Mouse (Mus musculus) limb, embryonic 10.5 days (tissue): ENCODE data around the gene Fahd1. TPM values are rescaled to one million over a fixed set of nuclear protein-coding genes. Genes with fewer than 3 reads are reported as not detected.

ENCODE experiments used
- DNase-seq: peaks from one replicate; pipeline ENCODE4 v3.0.0-alpha.2; 2017; ENCODE audit warnings: low spot score
- H3K27ac ChIP-seq: fragments of 300-500 bp; sonication (generic); 2 replicates; pipeline ENCODE4 v1.5.1; 2016; ENCODE audit warnings: mild to moderate bottlenecking
- H3K27me3 ChIP-seq: fragments of 300-500 bp; sonication (generic); 2 replicates; pipeline ENCODE4 v1.6.1; 2016; ENCODE audit warnings: low read depth, mild to moderate bottlenecking; ENCODE audit not compliant: poor library complexity, severe bottlenecking
- H3K36me3 ChIP-seq: fragments of 300-500 bp; sonication (generic); 2 replicates; pipeline ENCODE4 v1.6.1; 2016; ENCODE audit warnings: mild to moderate bottlenecking, moderate library complexity
- H3K4me1 ChIP-seq: fragments of 300-500 bp; sonication (generic); 2 replicates; pipeline ENCODE4 v1.6.1; 2016
- H3K4me3 ChIP-seq: fragments of 300-500 bp; sonication (generic); 2 replicates; pipeline ENCODE4 v1.5.1; 2016; ENCODE audit warnings: mild to moderate bottlenecking, moderate library complexity
- H3K9me3 ChIP-seq: fragments of 300-500 bp; sonication (generic); replicated peaks from 2 replicates; pipeline ENCODE4 v1.6.1; 2016; ENCODE audit warnings: mild to moderate bottlenecking
- WGBS: fragments of 180-500 bp; shearing (Covaris S2); methylation state at CpG from one replicate; pipeline ENCODE4 v1.1.7; 2016; 5-methylcytosine and 5-hydroxymethylcytosine counted together
- polyA plus RNA-seq: library from polyadenylated mRNA; unstranded; fragments of >200 nt; fragmentation: Nextera tagmentation; extraction: Ambion mirVana; gene quantifications from 2 replicates; pipeline ENCODE4 v1.2.1, GENCODE M21; 2016

The Fahd1 gene
- polyA plus RNA-seq, 1 experiment from 2014 or later = 14.5 TPM

- H3K27ac ChIP-seq = no peak overlapping the region
- DNase-seq = no peak
- H3K36me3 ChIP-seq = peaks cover 14% of the 10 kb centered on the region
- 84% methylated on average over 10 of the region's 10 CpGs for WGBS
- peaks cover 11% of the 10 kb centered on the region for H3K27me3 ChIP-seq
- H3K4me1 ChIP-seq = peaks cover 23% of the 10 kb centered on the region
- H3K4me3 ChIP-seq = peak overlapping the region; percentile 81
- no peaks in the 10 kb centered on the region for H3K9me3 ChIP-seq
Measured at GRCm38 (mm10) chr17:24851381-24852125, 1.4 kb upstream of the Fahd1 start.

GRCm38 (mm10) chr17:24850773-24851127 is 586 bp upstream of the Fahd1 start:
- peak overlapping the region; percentile 93 for H3K27ac ChIP-seq
- 1% methylated on average over 20 of the region's 20 CpGs for WGBS
- DNase-seq = no peak

DNA sequence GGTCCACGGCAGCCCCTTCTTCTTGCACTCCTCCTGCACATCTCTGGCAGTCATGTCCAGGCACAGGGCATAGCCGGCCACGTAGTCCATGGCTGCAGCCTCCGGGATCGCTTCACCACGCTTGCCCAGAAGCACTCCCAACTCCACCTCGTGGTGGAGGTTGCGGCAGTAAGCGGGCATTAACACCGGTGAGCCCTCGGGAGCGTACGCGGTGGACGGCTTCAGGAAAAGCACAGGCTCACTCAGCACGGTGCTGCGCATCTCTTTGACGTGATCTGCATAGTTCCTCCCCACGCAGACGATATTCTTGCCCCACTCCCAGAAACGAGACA is 465 bp downstream of the Fahd1 start:
- Histone ChIP-seq H3K27ac (peak overlapping the region; percentile 93), H3K4me3 (peak overlapping the region; percentile 81), H3K36me3 (0 out of 2 replicates have a peak, but pooled peaks cover 8% of the 10 kb centered on the region), H3K27me3 (peaks cover 13% of the 10 kb centered on the region), H3K9me3 (no peaks in the 10 kb centered on the region), H3K4me1 (peaks cover 23% of the 10 kb centered on the region)
- DNase-seq = no peak
- under 1% methylated on average over 21 of the region's 21 CpGs for WGBS

More at GRCm38 (mm10) chr17:24850773-24851127, 586 bp upstream of the Fahd1 start:
- Histone ChIP-seq H3K9me3 (no peaks in the 10 kb centered on the region), H3K4me1 (peaks cover 23% of the 10 kb centered on the region), H3K36me3 (0 out of 2 replicates have a peak, but pooled peaks cover 8% of the 10 kb centered on the region), H3K4me3 (peak overlapping the region; percentile 81), H3K27me3 (peaks cover 11% of the 10 kb centered on the region)

GRCm38 (mm10) chr17:24848600-24849031 is 1.5 kb downstream of the Fahd1 start:
- H3K4me1 ChIP-seq = peaks cover 27% of the 10 kb centered on the region
- H3K36me3 ChIP-seq = 0 out of 2 replicates have a peak, but pooled peaks cover 5% of the 10 kb centered on the region
- H3K27me3 ChIP-seq = peaks cover 20% of the 10 kb centered on the region
- H3K4me3 ChIP-seq = peak overlapping the region; percentile 81
- no peaks in the 10 kb centered on the region for H3K9me3 ChIP-seq
- no peak overlapping the region for H3K27ac ChIP-seq
- no peak for DNase-seq

GRCm38 (mm10) chr17:24847386-24847785 is 2.8 kb downstream of the Fahd1 start:
- no peaks in the 10 kb centered on the region for H3K9me3 ChIP-seq
- H3K27me3 ChIP-seq = peaks cover 20% of the 10 kb centered on the region
- no peak overlapping the region for H3K4me3 ChIP-seq
- no peak overlapping the region for H3K27ac ChIP-seq
- WGBS = 97% methylated on average over 1 of the region's 1 CpGs
- DNase-seq = no peak
- H3K36me3 ChIP-seq = no peaks in the 10 kb centered on the region
- peaks cover 27% of the 10 kb centered on the region for H3K4me1 ChIP-seq

GRCm38 (mm10) chr17:24844525-24844924 is 5.6 kb downstream of the Fahd1 start:
- H3K4me3 ChIP-seq = no peak overlapping the region
- H3K27ac ChIP-seq = no peak overlapping the region
- peaks cover 12% of the 10 kb centered on the region; the same call in 1 of the 2 replicates for H3K27me3 ChIP-seq
- no peaks in the 10 kb centered on the region for H3K9me3 ChIP-seq
- H3K4me1 ChIP-seq = peaks cover 16% of the 10 kb centered on the region
- no peak for DNase-seq
- WGBS = 38% methylated on average over 9 of the region's 9 CpGs
- no peaks in the 10 kb centered on the region for H3K36me3 ChIP-seq

GRCm38 (mm10) chr17:24842631-24843030 is 7.5 kb downstream of the Fahd1 start:
- 61% methylated on average over 2 of the region's 2 CpGs for WGBS

DNA sequence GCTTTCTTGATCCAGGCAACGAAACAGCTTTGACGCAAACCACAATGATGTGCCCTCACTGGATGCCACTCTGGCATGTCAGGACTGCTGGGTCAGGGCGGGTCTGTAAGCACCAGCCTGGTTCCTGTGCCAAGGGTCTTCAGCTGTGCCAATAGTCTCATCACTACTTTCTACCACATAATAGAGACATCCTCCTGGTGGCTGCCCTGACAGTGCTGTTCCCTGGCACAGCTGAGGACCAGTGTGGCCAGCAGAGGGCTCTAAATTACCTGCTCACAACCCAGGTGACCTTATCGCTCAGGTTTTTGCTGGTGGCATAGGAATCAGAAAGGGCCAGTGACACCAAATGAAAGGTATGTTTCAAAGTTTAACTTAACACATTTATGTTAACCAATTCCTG is 9.0 kb downstream of the Fahd1 start:
- peaks cover 4% of the 10 kb centered on the region; the same call in 1 of the 2 replicates for H3K4me1 ChIP-seq
- no peaks in the 10 kb centered on the region for H3K36me3 ChIP-seq
- no peak for DNase-seq
- no peaks in the 10 kb centered on the region for H3K9me3 ChIP-seq
- WGBS = 48% methylated on average over 4 of the region's 4 CpGs
- H3K4me3 ChIP-seq = no peak overlapping the region
- H3K27ac ChIP-seq = no peak overlapping the region
- H3K27me3 ChIP-seq = peaks cover 12% of the 10 kb centered on the region; the same call in 1 of the 2 replicates

More at GRCm38 (mm10) chr17:24842631-24843030, 7.5 kb downstream of the Fahd1 start:
- no peaks in the 10 kb centered on the region for H3K36me3 ChIP-seq
- no peaks in the 10 kb centered on the region for H3K9me3 ChIP-seq
- H3K4me1 ChIP-seq = peaks cover 4% of the 10 kb centered on the region; the same call in 1 of the 2 replicates
- H3K27ac ChIP-seq = no peak overlapping the region
- peaks cover 12% of the 10 kb centered on the region; the same call in 1 of the 2 replicates for H3K27me3 ChIP-seq
- DNase-seq = no peak
- H3K4me3 ChIP-seq = no peak overlapping the region

DNA sequence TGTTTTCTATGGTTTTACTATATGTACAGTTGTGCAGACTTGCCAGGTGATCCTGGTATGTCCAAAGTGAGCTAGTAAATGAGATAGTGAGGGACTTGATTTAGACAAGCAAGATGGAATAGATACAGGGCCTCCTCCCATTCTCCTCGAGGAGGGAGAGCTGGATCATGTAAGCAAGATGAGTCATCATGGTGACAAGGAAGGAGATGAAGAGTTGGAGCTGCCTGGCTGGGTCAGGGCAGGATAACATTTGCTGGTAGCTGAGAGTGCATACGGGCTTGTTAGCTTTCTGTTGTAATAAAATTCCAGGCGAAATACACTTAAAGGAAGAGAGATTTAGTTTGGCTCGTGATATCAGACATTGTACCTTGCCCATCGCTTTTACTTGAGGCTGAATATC is 9.8 kb downstream of the Fahd1 start:
- Histone ChIP-seq H3K4me3 (no peak overlapping the region), H3K4me1 (peaks cover 4% of the 10 kb centered on the region; the same call in 1 of the 2 replicates), H3K27me3 (peaks cover 12% of the 10 kb centered on the region; the same call in 1 of the 2 replicates), H3K9me3 (no peaks in the 10 kb centered on the region), H3K36me3 (no peaks in the 10 kb centered on the region), H3K27ac (no peak overlapping the region)
- DNase-seq = no peak
- 65% methylated on average over 5 of the region's 5 CpGs for WGBS

- H3K36me3 ChIP-seq = no peaks in the 10 kb centered on the region
- H3K9me3 ChIP-seq = no peaks in the 10 kb centered on the region
- H3K4me3 ChIP-seq = no peak within 1 kb of the TSS
- H3K4me1 ChIP-seq = peaks cover 4% of the 10 kb centered on the region; the same call in 1 of the 2 replicates
- H3K27me3 ChIP-seq = peaks cover 11% of the 10 kb centered on the region; the same call in 1 of the 2 replicates
- H3K27ac ChIP-seq = no peak within 1 kb of the TSS
- WGBS = 68% methylated on average over 8 of the region's 8 CpGs
- DNase-seq = no peak
Measured at GRCm38 (mm10) chr17:24839842-24840241, 10.3 kb downstream of the Fahd1 start, which contains the start of gene Hagh. Gene Hagh (plus strand): TSS chr17:24840143.

DNA sequence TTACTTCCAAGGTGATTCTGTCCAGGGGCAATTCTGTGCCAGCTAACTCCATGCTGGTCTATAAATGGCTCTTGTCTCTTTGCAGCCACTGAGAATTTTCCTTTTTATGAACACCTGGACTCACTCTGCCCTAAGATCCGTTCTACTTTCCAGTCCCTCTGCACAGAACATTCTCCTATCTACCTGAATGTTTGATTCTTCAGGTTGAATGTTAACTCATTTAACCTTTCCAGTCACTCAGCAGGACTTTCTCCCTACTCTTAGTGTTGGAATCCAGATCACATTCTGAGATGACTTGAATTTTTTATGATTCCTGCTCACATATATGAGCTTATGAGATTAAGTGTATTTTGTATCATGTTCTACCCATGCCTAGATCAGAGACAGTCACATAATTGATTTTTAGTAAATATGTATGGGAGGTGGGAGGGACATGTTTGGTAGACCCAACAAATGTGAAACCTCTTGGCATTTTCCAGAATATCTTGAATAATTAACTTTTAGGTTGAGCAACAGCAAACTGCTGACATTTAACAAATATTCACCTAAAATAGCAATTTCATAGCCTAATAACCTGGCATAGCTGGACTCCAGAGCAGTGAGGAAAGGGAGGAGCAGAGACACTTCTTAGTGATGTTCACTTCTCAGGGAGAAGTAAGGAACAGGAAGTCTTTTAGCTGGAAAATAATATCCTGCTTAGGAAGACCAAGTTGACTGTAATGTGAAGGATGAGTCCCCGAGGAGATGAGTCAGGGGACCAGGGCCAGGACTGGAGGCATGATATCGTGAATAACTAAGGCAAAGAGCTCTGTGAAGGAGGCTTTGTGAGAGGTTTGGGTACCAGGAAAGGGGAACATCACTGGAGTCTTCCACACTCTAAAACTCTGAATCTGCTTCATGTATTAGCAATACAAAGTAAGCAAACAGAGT is 28.5 kb downstream of the Fahd1 start:
- no peak for DNase-seq
- Histone ChIP-seq H3K27ac (no peak overlapping the region), H3K36me3 (no peaks in the 10 kb centered on the region), H3K4me1 (no peaks in the 10 kb centered on the region), H3K27me3 (0 out of 2 replicates have a peak, but pooled peaks cover 8% of the 10 kb centered on the region), H3K4me3 (no peak overlapping the region), H3K9me3 (no peaks in the 10 kb centered on the region)
- WGBS = 60% methylated on average over 3 of the region's 3 CpGs

- no peak overlapping the region for H3K4me3 ChIP-seq
- H3K27me3 ChIP-seq = no peaks in the 10 kb centered on the region
- DNase-seq = no peak
- no peaks in the 10 kb centered on the region for H3K4me1 ChIP-seq
- 72% methylated on average over 2 of the region's 2 CpGs for WGBS
- no peaks in the 10 kb centered on the region for H3K9me3 ChIP-seq
- H3K36me3 ChIP-seq = no peaks in the 10 kb centered on the region
- no peak overlapping the region for H3K27ac ChIP-seq
Measured at GRCm38 (mm10) chr17:24819469-24819868, 30.7 kb downstream of the Fahd1 start.

DNA sequence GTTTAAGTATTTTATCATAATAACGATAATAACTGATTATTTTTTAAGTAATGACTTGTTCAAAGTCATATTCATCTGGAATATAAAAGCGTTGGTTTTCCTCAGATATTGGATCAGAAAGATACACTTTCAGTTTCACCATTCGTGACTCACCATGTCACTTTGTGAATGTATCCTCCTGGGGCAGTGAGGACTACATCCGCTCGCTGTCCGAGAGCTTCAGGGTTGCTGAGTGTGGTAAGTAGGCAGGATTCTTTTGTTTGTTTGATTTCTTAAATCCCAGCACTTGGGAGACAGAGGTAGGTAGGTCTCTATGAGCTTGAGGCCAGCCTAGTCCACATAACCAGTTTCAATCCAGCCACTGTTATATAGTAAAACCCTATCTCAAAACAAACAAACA is 32.0 kb downstream of the Fahd1 start:
- Histone ChIP-seq H3K4me3 (no peak overlapping the region), H3K36me3 (no peaks in the 10 kb centered on the region), H3K9me3 (no peaks in the 10 kb centered on the region), H3K27me3 (no peaks in the 10 kb centered on the region), H3K4me1 (no peaks in the 10 kb centered on the region), H3K27ac (no peak overlapping the region)
- no peak for DNase-seq
- WGBS = 60% methylated on average over 6 of the region's 6 CpGs
